Mouse (Mus musculus) midbrain, postnatal 0 days (tissue): ENCODE measurements at regions not wholly inside any gene's neighbourhood (a gene's known extent, or its start where the extent isn't known, plus 50 kb on each side); places are given as distances from the start of the nearest gene placed in this dataset.

ENCODE experiments used
- ATAC-seq: fragments of 200-750 bp; cut with Nextera tagmentation; 2 replicates; pipeline ENCODE4 v1.8.0; 2017; ENCODE audit warnings: moderate number of reproducible peaks, mild to moderate bottlenecking, moderate TSS enrichment, moderate library complexity; ENCODE audit not compliant: low FRiP score
- DNase-seq: peaks from one replicate; pipeline ENCODE4 v3.0.0-alpha.2; 2015; ENCODE audit warnings: low spot score
- H3K27ac ChIP-seq: fragments of 300-500 bp; sonication (generic); 2 replicates; pipeline ENCODE4 v1.5.1; 2014; ENCODE audit warnings: low read depth, mild to moderate bottlenecking, low read length, mixed read lengths
- H3K27me3 ChIP-seq: fragments of 300-500 bp; sonication (generic); 2 replicates; pipeline ENCODE4 v1.6.1; 2014; ENCODE audit warnings: low read length, control low read depth, mixed read lengths; ENCODE audit not compliant: insufficient read depth
- H3K36me3 ChIP-seq: fragments of 300-500 bp; sonication (generic); 2 replicates; pipeline ENCODE4 v1.6.1; 2014; ENCODE audit warnings: low read length, control low read depth, mixed read lengths; ENCODE audit not compliant: insufficient read depth
- H3K4me1 ChIP-seq: fragments of 300-500 bp; sonication (generic); 2 replicates; pipeline ENCODE4 v1.6.1; 2014; ENCODE audit warnings: mild to moderate bottlenecking, control low read depth, antibody characterized with exemption, low read length, mixed read lengths; ENCODE audit not compliant: insufficient read depth
- H3K4me2 ChIP-seq: fragments of 300-500 bp; sonication (generic); 2 replicates; pipeline ENCODE4 v1.6.1; 2014; ENCODE audit warnings: low read depth, mild to moderate bottlenecking, low read length, mixed read lengths; ENCODE audit not compliant: poor library complexity, severe bottlenecking
- H3K4me3 ChIP-seq: fragments of 300-500 bp; sonication (generic); 2 replicates; pipeline ENCODE4 v1.5.1; 2014; ENCODE audit warnings: low read depth, mild to moderate bottlenecking, low read length, moderate library complexity
- H3K9ac ChIP-seq: fragments of 300-500 bp; sonication (generic); replicated peaks from 2 replicates; pipeline ENCODE4 v1.6.1; 2014; ENCODE audit warnings: mild to moderate bottlenecking, low read length, moderate library complexity, mixed read lengths; ENCODE audit not compliant: poor library complexity, severe bottlenecking
- H3K9me3 ChIP-seq: fragments of 300-500 bp; sonication (generic); 2 replicates; pipeline ENCODE4 v1.6.1; 2016; ENCODE audit warnings: low read length, control low read depth
- CTCF ChIP-seq: IDR thresholded peaks from 2 replicates; pipeline ENCODE4 v1.5.1; 2016; ENCODE audit warnings: antibody characterized with exemption, mild to moderate bottlenecking
- WGBS: fragments of 180-500 bp; shearing (Covaris S2); extraction: QIAGEN DNeasy Blood & Tissue Kit; methylation state at CpG from one replicate; pipeline ENCODE4 v1.1.7; 2014; 5-methylcytosine and 5-hydroxymethylcytosine counted together

GRCm38 (mm10) chr5:51928801-51929200 lies 261.5 kb downstream of the Dhx15 start:
- Histone ChIP-seq H3K4me3 (no peak overlapping the region), H3K9ac (no peak overlapping the region), H3K9me3 (no peaks in the 10 kb centered on the region), H3K27me3 (no peaks in the 10 kb centered on the region), H3K27ac (no peak overlapping the region), H3K36me3 (no peaks in the 10 kb centered on the region), H3K4me2 (no peak overlapping the region), H3K4me1 (peaks cover 9% of the 10 kb centered on the region; the same call in 1 of the 2 replicates)
- ATAC-seq = no peak
- WGBS = 95% methylated on average over 3 of the region's 3 CpGs
- DNase-seq = no peak
- TF ChIP-seq CTCF = no peak

- 78% methylated on average over 7 of the region's 7 CpGs for WGBS
- no peak for DNase-seq
- H3K4me3 ChIP-seq = no peak overlapping the region
- H3K27me3 ChIP-seq = no peaks in the 10 kb centered on the region
- no peak for TF ChIP-seq CTCF
- no peak overlapping the region for H3K4me2 ChIP-seq
- H3K36me3 ChIP-seq = no peaks in the 10 kb centered on the region
- no peaks in the 10 kb centered on the region for H3K9me3 ChIP-seq
- no peak overlapping the region for H3K27ac ChIP-seq
- no peak for ATAC-seq
- H3K9ac ChIP-seq = no peak overlapping the region
- H3K4me1 ChIP-seq = no peaks in the 10 kb centered on the region
Measured at GRCm38 (mm10) chr5:51923417-51923816, 266.9 kb downstream of the Dhx15 start.

- ATAC-seq (no peak), DNase-seq (no peak)
- H3K4me1 ChIP-seq = no peaks in the 10 kb centered on the region
- H3K9ac ChIP-seq = no peak overlapping the region
- no peaks in the 10 kb centered on the region for H3K9me3 ChIP-seq
- no peak overlapping the region for H3K27ac ChIP-seq
- H3K27me3 ChIP-seq = no peaks in the 10 kb centered on the region
- no peak overlapping the region for H3K4me3 ChIP-seq
- no peak for TF ChIP-seq CTCF
- WGBS = 69% methylated on average over 5 of the region's 5 CpGs
- H3K4me2 ChIP-seq = no peak overlapping the region
- no peaks in the 10 kb centered on the region for H3K36me3 ChIP-seq
Measured at GRCm38 (mm10) chr5:51922973-51923372, 267.3 kb downstream of the Dhx15 start.

GRCm38 (mm10) chr5:51922494-51922893 lies 267.8 kb downstream of the Dhx15 start:
- Histone ChIP-seq H3K4me3 (no peak overlapping the region), H3K27me3 (no peaks in the 10 kb centered on the region), H3K9ac (no peak overlapping the region), H3K9me3 (no peaks in the 10 kb centered on the region), H3K4me1 (no peaks in the 10 kb centered on the region), H3K27ac (no peak overlapping the region), H3K36me3 (no peaks in the 10 kb centered on the region), H3K4me2 (no peak overlapping the region)
- no peak for TF ChIP-seq CTCF
- DNase-seq = no peak
- WGBS = 71% methylated on average over 7 of the region's 7 CpGs
- no peak for ATAC-seq

- H3K27me3 ChIP-seq = no peaks in the 10 kb centered on the region
- DNase-seq (no peak), ATAC-seq (no peak)
- no peak overlapping the region for H3K27ac ChIP-seq
- no peaks in the 10 kb centered on the region for H3K4me1 ChIP-seq
- H3K4me3 ChIP-seq = no peak overlapping the region
- TF ChIP-seq CTCF = no peak
- H3K9ac ChIP-seq = no peak overlapping the region
- H3K36me3 ChIP-seq = no peaks in the 10 kb centered on the region
- no peak overlapping the region for H3K4me2 ChIP-seq
- WGBS = 28% methylated on average over 4 of the region's 4 CpGs
- no peaks in the 10 kb centered on the region for H3K9me3 ChIP-seq
Measured at GRCm38 (mm10) chr5:51917812-51918448, 272.4 kb downstream of the Dhx15 start.

- H3K9ac ChIP-seq = no peak overlapping the region
- peak; percentile 38 for DNase-seq
- no peaks in the 10 kb centered on the region for H3K36me3 ChIP-seq
- no peak for ATAC-seq
- no peak overlapping the region for H3K27ac ChIP-seq
- no peak for TF ChIP-seq CTCF
- H3K27me3 ChIP-seq = no peaks in the 10 kb centered on the region
- no peak overlapping the region for H3K4me2 ChIP-seq
- H3K4me3 ChIP-seq = no peak overlapping the region
- 74% methylated on average over 6 of the region's 6 CpGs for WGBS
- H3K9me3 ChIP-seq = no peaks in the 10 kb centered on the region
- no peaks in the 10 kb centered on the region for H3K4me1 ChIP-seq
Measured at GRCm38 (mm10) chr5:51914731-51915130, 275.6 kb downstream of the Dhx15 start.
